In the genomic region with DNA sequence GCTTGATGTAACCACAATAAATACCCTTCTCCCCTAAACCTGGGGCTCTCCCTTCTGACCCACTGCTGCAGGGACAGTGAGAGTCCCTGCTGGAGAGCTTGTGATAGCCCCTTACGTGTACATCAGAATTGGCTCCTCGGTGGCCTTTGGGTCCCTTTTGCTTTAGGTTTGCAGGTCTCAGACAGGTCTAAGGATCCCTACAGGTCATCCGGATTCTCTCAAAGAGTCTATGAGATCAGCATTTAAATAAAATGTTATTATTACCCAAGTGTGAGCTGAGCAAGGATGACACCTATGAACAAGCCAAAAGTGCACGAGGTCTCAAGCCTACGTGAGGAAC, we compare ENCODE assay signal across 26 mouse cellular contexts. TPM values are rescaled to one million over a fixed set of nuclear protein-coding genes. Genes with fewer than 3 reads are reported as not detected.
DNase-seq lines count a peak whose midpoint lies in the region; ATAC-seq and TF ChIP-seq lines count a peak whose summit lies in the region.
"Had no signal": no experiment of that assay in that cellular context is flagged by ENCODE, and none has a peak within 500 bp of the region (broad histone marks: within the 10 kb centered on the region; RNA-seq: fewer than 3 reads in every experiment).

No protein-coding gene starts in this region.

- intact Hi-C loops in left cerebral cortex, postnatal 25 days (cut with DNase I), result no loop called here
- intact Hi-C loops in left cerebral cortex, postnatal 14 days (cut with DNase I), result no loop called here

- dilution Hi-C loops in CH12.LX (cut with MboI; ENCODE audit: extremely low pct_ligation_motif_present, extremely low pct_unique_long_range_greater_than_20kb, low sequenced_read_pairs), result no loop called here

- no peak for DNase-seq in heart, embryonic 10.5 days (ENCODE audit: low spot score)
- no peak for DNase-seq in heart, adult 18-20 months
- DNase-seq in CH12.LX (ENCODE audit: extremely low read depth), result no peak
- no peak for DNase-seq in left cerebral cortex, postnatal 25 days (ENCODE audit: low spot score in 2 of 2)
- no peak for DNase-seq in left cerebral cortex, postnatal 14 days (ENCODE audit: low spot score in 2 of 2)
- DNase-seq: adrenal gland, adult 2 months; cerebellum, adult 11-12 months; cerebellum, postnatal 10 days; gastrocnemius, postnatal 36 days; thymus, postnatal 14 days had no signal

- H3K4me3 ChIP-seq in heart, embryonic 10.5 days, result no peak overlapping the region
- no peak overlapping the region for H3K4me3 ChIP-seq in CH12.LX (replicated peaks in 1 of 3; ENCODE audit: low read depth in 2 of 3, low read length in 2 of 3, poor library complexity in 1 of 3)
- H3K4me3 ChIP-seq in liver, embryonic 15.5 days (replicated peaks), result no peak overlapping the region
- H3K4me3 ChIP-seq: embryonic facial prominence, embryonic 10.5 days; forebrain, embryonic 12.5 days; heart, embryonic 15.5 days; kidney, embryonic 15.5 days; lung, embryonic 15.5 days; midbrain, embryonic 10.5 days had no signal

- peaks cover 25% of the 10 kb centered on the region for H3K4me1 ChIP-seq in heart, embryonic 10.5 days
- peaks cover 23 to 37% of the 10 kb centered on the region in 2 experiments for H3K4me1 ChIP-seq in CH12.LX (ENCODE audit: control insufficient read depth in 1 of 2, insufficient read depth in 2 of 2)
- peaks cover 67% of the 10 kb centered on the region for H3K4me1 ChIP-seq in liver, embryonic 15.5 days (replicated peaks)
- H3K4me1 ChIP-seq: embryonic facial prominence, embryonic 10.5 days; lung, embryonic 15.5 days had no signal

- 59% methylated on average over 5 of the region's 5 CpGs for WGBS in heart, embryonic 10.5 days
- WGBS in liver, embryonic 15.5 days (ENCODE audit: insufficient replicate concordance), result 25% methylated on average over 5 of the region's 5 CpGs

- peak overlapping the region; percentile 75 for H3K27ac ChIP-seq in heart, embryonic 10.5 days
- H3K27ac ChIP-seq in CH12.LX (ENCODE audit: insufficient read depth, low read depth), result no peak overlapping the region
- peak overlapping the region; percentile 95 for H3K27ac ChIP-seq in liver, embryonic 15.5 days (replicated peaks)
- H3K27ac ChIP-seq: embryonic facial prominence, embryonic 10.5 days; forebrain, embryonic 12.5 days; heart, embryonic 15.5 days; kidney, embryonic 15.5 days; lung, embryonic 15.5 days; macrophage; midbrain, embryonic 10.5 days had no signal

- no peak for TF ChIP-seq RAD21 in CH12.LX (IDR thresholded peaks at IDR 0.05; ENCODE audit: low read depth, low read length)

- ATAC-seq in erythroblast, adult 5-6 weeks (replicated peaks; ENCODE audit: low FRiP score, poor library complexity, severe bottlenecking), result 0 out of 2 replicates have a peak, but pooled peaks have one; percentile 7
- ATAC-seq in liver, embryonic 15.5 days (ENCODE audit: insufficient read depth), result no peak
- ATAC-seq: CD4-positive, CD25-positive, alpha-beta regulatory T cell, adult 4 months had no signal

- no peak for TF ChIP-seq CTCF in CH12.LX (conservative IDR thresholded peaks at IDR 0.05 in 1 of 2, IDR thresholded peaks at IDR 0.05 in 1 of 2; ENCODE audit: low read depth in 2 of 2, low read length in 2 of 2)

- H3K9ac ChIP-seq in CH12.LX (ENCODE audit: insufficient read depth, low read depth), result peak overlapping the region; percentile 36
- H3K9ac ChIP-seq in liver, embryonic 15.5 days, result peak overlapping the region; percentile 49
- H3K9ac ChIP-seq: forebrain, embryonic 12.5 days; heart, embryonic 15.5 days; kidney, embryonic 15.5 days; lung, embryonic 15.5 days had no signal

- no peak for TF ChIP-seq POLR2A in CH12.LX (IDR thresholded peaks at IDR 0.05; ENCODE audit: low read depth, low read length)

- H3K4me2 ChIP-seq in CH12.LX (ENCODE audit: insufficient read depth, low read depth, poor library complexity, severe bottlenecking), result peak overlapping the region; percentile 3; the same call in 1 of the 2 replicates
- peak overlapping the region; percentile 60 for H3K4me2 ChIP-seq in liver, embryonic 15.5 days
- H3K4me2 ChIP-seq: forebrain, embryonic 12.5 days; heart, embryonic 15.5 days; kidney, embryonic 15.5 days; lung, embryonic 15.5 days had no signal

- 0 out of 2 replicates have a peak, but pooled peaks cover 6% of the 10 kb centered on the region for H3K27me3 ChIP-seq in heart, embryonic 10.5 days (ENCODE audit: insufficient read depth, poor library complexity, severe bottlenecking)
- no peaks in the 10 kb centered on the region for H3K27me3 ChIP-seq in CH12.LX (replicated peaks)
- H3K27me3 ChIP-seq in liver, embryonic 15.5 days, result no peaks in the 10 kb centered on the region
- H3K27me3 ChIP-seq: forebrain, embryonic 12.5 days; heart, embryonic 15.5 days; kidney, embryonic 15.5 days; lung, embryonic 15.5 days had no signal

- H3K9me3 ChIP-seq in heart, embryonic 10.5 days, result no peaks in the 10 kb centered on the region
- no peaks in the 10 kb centered on the region for H3K9me3 ChIP-seq in CH12.LX (replicated peaks; ENCODE audit: low read length)
- H3K9me3 ChIP-seq in liver, embryonic 15.5 days (replicated peaks), result no peaks in the 10 kb centered on the region
- H3K9me3 ChIP-seq: embryonic facial prominence, embryonic 10.5 days; forebrain, embryonic 12.5 days; heart, embryonic 15.5 days; kidney, embryonic 15.5 days; lung, embryonic 15.5 days; midbrain, embryonic 10.5 days had no signal

- no peak for TF ChIP-seq EP300 in CH12.LX (IDR thresholded peaks at IDR 0.05; ENCODE audit: low read length)

- in situ Hi-C loops in CH12.LX (cut with MboI; ENCODE audit: low pct_ligation_motif_present, low pct_unique_long_range_greater_than_20kb, low sequenced_read_pairs), result loop anchor here (10.0 to 25.0 kb wide), 2 partner anchors 118 to 530 kb away; no protein-coding TSS in a partner anchor

- no peaks in the 10 kb centered on the region for H3K36me3 ChIP-seq in heart, embryonic 10.5 days
- H3K36me3 ChIP-seq in CH12.LX (replicated peaks in 1 of 2; ENCODE audit: control insufficient read depth in 1 of 2, insufficient read depth in 1 of 2, low read length in 1 of 2), result no peaks in the 10 kb centered on the region
- no peaks in the 10 kb centered on the region for H3K36me3 ChIP-seq in liver, embryonic 15.5 days (replicated peaks)
- H3K36me3 ChIP-seq: embryonic facial prominence, embryonic 10.5 days; forebrain, embryonic 12.5 days; heart, embryonic 15.5 days; kidney, embryonic 15.5 days; lung, embryonic 15.5 days; midbrain, embryonic 10.5 days had no signal

- no peaks in the 10 kb centered on the region for H3K79me2 ChIP-seq in CH12.LX (replicated peaks; ENCODE audit: control insufficient read depth, extremely low read depth, insufficient read depth, poor library complexity, severe bottlenecking)

TF ChIP-seq in CH12.LX, 34 proteins besides CTCF, POLR2A, EP300 and RAD21:
- TF ChIP-seq JUN (IDR thresholded peaks at IDR 0.05; ENCODE audit: insufficient read depth, low read depth, low read length) (no peak), ELF1 (IDR thresholded peaks at IDR 0.05; ENCODE audit: low read depth, low read length) (no peak), KAT2A (IDR thresholded peaks at IDR 0.05; ENCODE audit: insufficient replicate concordance, low read length) (no peak), BHLHE40 (IDR thresholded peaks at IDR 0.05; ENCODE audit: low read depth, low read length) (0 out of 2 replicates have a peak, but pooled peaks have one; percentile 74)

RNA-seq across cellular contexts. Expression of gene Asb17, which starts 51.7 kb away (rescaled TPM):
- polyA plus RNA-seq in heart, embryonic 10.5 days (2016; fragmentation: Nextera tagmentation; extraction: Ambion mirVana), result 1.0 and 2.0 TPM in 2 replicates
- total RNA-seq in heart, adult 18-20 months (2021), result not detected
- total RNA-seq in CH12.LX (2012; rRNA removed), result 0.13 TPM in 2 replicates
- total RNA-seq in CH12.LX (2014; rRNA removed), result not detected in 2 replicates
- polyA plus RNA-seq in CH12.LX (2012; ENCODE audit: insufficient read length, low read depth), result 0.27 TPM in 1 of 2 replicates, not detected in the other
- not detected in 2 replicates for total RNA-seq in erythroblast, adult 5-6 weeks (2015; ENCODE audit: low replicate concordance)
- 0.77 and 0.84 TPM in 2 replicates for total RNA-seq in erythroblast, adult 5-6 weeks (2017; ENCODE audit: low replicate concordance)
- 2.6 and 3.0 TPM in 2 replicates for polyA plus RNA-seq in liver, embryonic 15.5 days (2015; fragmentation: Nextera tagmentation; extraction: Ambion mirVana)
- not detected for total RNA-seq in left cerebral cortex, postnatal 25 days (2021)
- total RNA-seq in left cerebral cortex, postnatal 14 days (2021), result not detected
- total RNA-seq: adrenal gland, adult 2 months; adrenal gland, postnatal 4 days; ES-E14; gastrocnemius, adult 18-20 months; gastrocnemius, postnatal 36 days; left cerebral cortex, postnatal 36 days had no signal
- polyA plus RNA-seq: adrenal gland, adult 2 months; CD4-positive, CD25-positive, alpha-beta regulatory T cell, adult 4 months; cortical plate, adult 2 months; forebrain, embryonic 12.5 days; intestine, postnatal 0 days; macrophage had no signal
